In genomic region chr14:31503406-31503805, GRCm38 (mm10) we compare ENCODE assay signal across 16 mouse cellular contexts.
"Had no signal": no experiment of that assay in that cellular context is flagged by ENCODE, and none has a peak within 500 bp of the region (broad histone marks: within the 10 kb centered on the region; RNA-seq: fewer than 3 reads in every experiment).

No protein-coding gene starts in this region.

- H3K4me2 ChIP-seq: kidney, embryonic 15.5 days; limb, embryonic 13.5 days; liver, embryonic 12.5 days; liver, embryonic 15.5 days; lung, embryonic 15.5 days; midbrain, embryonic 11.5 days had no signal

- ATAC-seq: liver, embryonic 12.5 days had no signal

- H3K9me3 ChIP-seq: kidney, embryonic 15.5 days; limb, embryonic 13.5 days; liver, embryonic 12.5 days; liver, embryonic 15.5 days; lung, embryonic 15.5 days had no signal

- H3K27me3 ChIP-seq: kidney, embryonic 15.5 days; limb, embryonic 13.5 days; liver, embryonic 12.5 days; liver, embryonic 15.5 days; lung, embryonic 15.5 days had no signal

- H3K27ac ChIP-seq: kidney, embryonic 15.5 days; limb, embryonic 13.5 days; liver, embryonic 12.5 days; liver, embryonic 15.5 days; lung, embryonic 15.5 days had no signal

- H3K9ac ChIP-seq: kidney, embryonic 15.5 days; limb, embryonic 13.5 days; liver, embryonic 12.5 days; liver, embryonic 15.5 days; lung, embryonic 15.5 days had no signal

- H3K4me1 ChIP-seq: kidney, embryonic 15.5 days; limb, embryonic 13.5 days; lung, embryonic 15.5 days had no signal

- H3K4me3 ChIP-seq: kidney, embryonic 15.5 days; limb, embryonic 13.5 days; liver, embryonic 12.5 days; liver, embryonic 15.5 days; lung, embryonic 15.5 days had no signal

- DNase-seq: kidney, postnatal 10 days; kidney, postnatal 36 days; left cerebral cortex, postnatal 4 days; liver; lung, adult 18-20 months; lung, postnatal 10 days; lung, postnatal 4 days; midbrain, embryonic 14.5 days; thymus, adult 2 months; thymus, postnatal 14 days had no signal
